Mouse (Mus musculus): ENCODE results near the gene Msi2.

Msi2 gene

DNA sequence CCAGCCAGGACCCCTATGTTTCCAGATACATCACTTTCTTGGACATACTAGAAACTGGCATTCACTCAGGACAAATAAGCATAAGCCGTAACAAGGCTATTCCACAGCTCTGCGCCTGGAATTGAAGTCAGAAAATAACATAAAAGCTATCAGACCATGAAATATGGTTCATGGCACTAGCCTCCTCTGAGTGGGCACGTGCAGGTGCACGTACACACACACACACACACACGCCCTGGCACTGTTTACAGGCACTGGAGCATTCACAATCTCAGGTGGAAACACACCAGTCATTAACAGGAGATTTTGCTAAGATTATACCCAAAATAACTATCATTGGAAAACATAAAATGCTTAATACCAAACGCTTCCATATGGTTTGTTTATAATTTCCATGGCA lies 81.4 kb downstream of the Msi2 start:
- in situ Hi-C loops (cut with MseI, MboI): no loop called here

GRCm38 (mm10) chr11:88636319-88636718 lies 82.0 kb downstream of the Msi2 start:
- in situ Hi-C loops (cut with MseI, MboI): no loop called here

- in situ Hi-C loops (cut with MseI, MboI): no loop called here
These were observed 83.7 kb downstream of the Msi2 start for GRCm38 (mm10) chr11:88634627-88635026.

GRCm38 (mm10) chr11:88631932-88632230 lies 86.4 kb downstream of the Msi2 start:
- in situ Hi-C loops (cut with MseI, MboI): no loop called here

DNA sequence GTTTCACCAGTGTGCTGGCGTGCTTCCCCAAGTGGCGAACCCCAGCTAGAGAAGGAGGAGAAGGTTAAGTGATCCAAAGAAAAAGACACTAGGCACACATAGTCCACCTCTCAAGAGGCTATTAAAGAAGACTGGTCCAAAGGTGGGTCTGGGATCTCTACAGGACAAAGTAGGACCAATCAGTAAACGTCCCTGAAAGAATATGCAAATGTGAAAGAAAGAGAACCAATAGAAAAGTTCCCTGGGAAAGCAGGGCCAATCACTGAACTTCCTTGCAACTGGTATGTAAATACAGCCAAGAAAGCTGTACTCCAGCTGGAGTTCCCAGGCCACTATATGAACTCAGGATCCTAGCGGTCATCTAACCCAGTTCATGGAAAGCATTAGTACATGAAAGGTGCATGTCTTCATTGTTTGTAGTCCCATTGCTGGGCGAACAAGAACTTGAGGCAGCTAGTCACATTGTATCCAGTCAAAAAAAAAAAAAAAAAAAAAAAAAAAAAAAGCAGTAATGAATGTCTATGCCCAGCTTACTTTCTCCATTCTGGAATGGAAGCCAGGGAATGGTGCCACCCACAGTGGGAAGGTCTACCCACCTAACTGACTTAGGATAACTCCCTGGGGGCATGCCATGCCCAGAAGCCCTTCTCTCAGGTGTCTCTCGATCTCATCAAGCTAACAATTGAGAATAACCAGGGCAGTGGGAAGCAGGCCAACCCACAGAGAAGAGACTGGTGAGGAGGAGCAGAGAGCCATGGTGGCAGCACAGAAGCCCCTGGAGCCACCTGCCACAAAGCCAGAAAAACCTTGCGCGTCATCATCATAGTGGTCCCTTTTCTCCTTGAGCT lies 87.0 kb downstream of the Msi2 start:
- in situ Hi-C loops (cut with MseI, MboI): no loop called here

- in situ Hi-C loops (cut with MseI, MboI): no loop called here
These were observed 88.7 kb downstream of the Msi2 start for GRCm38 (mm10) chr11:88629619-88630018.

DNA sequence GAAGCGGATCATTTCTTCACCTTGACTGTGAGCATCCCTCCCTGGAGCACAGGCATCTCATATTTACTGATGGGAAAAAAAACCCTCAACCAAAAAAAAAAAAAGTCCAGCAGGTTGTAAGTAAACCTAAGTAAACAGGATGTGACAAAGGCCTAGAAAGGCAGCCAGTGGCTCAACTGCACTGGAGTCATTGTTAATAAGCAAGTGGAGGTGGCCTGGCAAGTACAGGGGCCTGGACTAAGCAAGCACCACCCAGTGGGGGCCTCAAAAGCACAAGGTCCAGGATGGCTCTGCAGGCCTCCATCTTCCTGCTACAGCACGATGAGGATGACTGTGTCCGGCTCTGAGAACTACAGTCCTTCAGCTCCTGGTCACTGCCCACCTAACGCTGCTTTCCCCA lies 89.1 kb downstream of the Msi2 start:
- in situ Hi-C loops (cut with MseI, MboI): no loop called here

DNA sequence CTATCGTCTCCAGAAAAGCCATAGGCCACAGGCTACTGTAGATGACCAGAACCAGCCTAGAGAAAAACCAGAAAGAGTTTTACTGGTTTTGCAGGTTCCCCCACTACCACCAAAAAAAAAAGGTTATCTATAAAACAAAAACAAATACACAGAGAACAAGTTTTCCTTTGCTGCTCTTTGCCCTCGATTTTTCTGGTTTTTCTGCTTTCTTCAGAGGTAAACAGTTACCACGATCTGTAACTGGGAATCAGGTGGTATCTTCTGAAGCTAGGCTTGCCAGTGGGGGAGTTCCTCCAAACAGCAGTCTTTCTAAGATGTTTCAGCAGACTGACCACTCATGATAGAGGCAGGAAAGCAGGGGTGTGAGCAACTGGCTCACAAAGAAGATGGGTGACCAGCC lies 89.6 kb downstream of the Msi2 start:
- in situ Hi-C loops (cut with MseI, MboI): no loop called here

DNA sequence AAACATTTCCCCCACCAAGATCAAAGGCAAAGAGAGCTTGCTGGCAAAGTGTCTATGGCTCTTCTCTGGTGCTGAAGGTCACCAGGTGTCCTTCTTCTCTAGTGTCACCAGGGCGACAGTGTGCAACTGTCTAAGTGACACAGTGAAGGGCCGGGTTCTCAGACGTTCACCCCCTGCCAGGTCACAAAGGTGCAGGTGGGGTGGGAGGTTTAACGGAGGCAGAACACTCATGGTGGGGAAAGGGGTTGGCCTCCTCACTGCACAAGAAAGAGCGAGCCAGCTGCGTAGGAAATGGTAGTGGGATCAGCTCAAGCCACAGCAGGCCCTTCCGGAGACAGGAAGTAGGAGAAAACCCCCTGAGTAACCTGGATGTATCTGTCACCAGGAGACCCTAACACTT lies 91.0 kb downstream of the Msi2 start:
- in situ Hi-C loops (cut with MseI, MboI): no loop called here

- in situ Hi-C loops (cut with MseI, MboI): no loop called here
These were observed 91.7 kb downstream of the Msi2 start for GRCm38 (mm10) chr11:88626576-88626975.

- in situ Hi-C loops (cut with MseI, MboI): no loop called here
These were observed 92.3 kb downstream of the Msi2 start for GRCm38 (mm10) chr11:88626061-88626460.

- in situ Hi-C loops (cut with MseI, MboI): no loop called here
These were observed 93.2 kb downstream of the Msi2 start for GRCm38 (mm10) chr11:88625063-88625462.

- in situ Hi-C loops (cut with MseI, MboI): no loop called here
These were observed 93.7 kb downstream of the Msi2 start for GRCm38 (mm10) chr11:88624627-88625026.

- in situ Hi-C loops (cut with MseI, MboI): no loop called here
These were observed 94.6 kb downstream of the Msi2 start for GRCm38 (mm10) chr11:88623671-88624070.

- in situ Hi-C loops (cut with MseI, MboI): no loop called here
These were observed 95.8 kb downstream of the Msi2 start for GRCm38 (mm10) chr11:88622496-88622895.

- in situ Hi-C loops (cut with MseI, MboI): no loop called here
These were observed 96.5 kb downstream of the Msi2 start for GRCm38 (mm10) chr11:88621789-88622188.

- in situ Hi-C loops (cut with MseI, MboI): no loop called here
These were observed 97.9 kb downstream of the Msi2 start for GRCm38 (mm10) chr11:88620158-88620973.

DNA sequence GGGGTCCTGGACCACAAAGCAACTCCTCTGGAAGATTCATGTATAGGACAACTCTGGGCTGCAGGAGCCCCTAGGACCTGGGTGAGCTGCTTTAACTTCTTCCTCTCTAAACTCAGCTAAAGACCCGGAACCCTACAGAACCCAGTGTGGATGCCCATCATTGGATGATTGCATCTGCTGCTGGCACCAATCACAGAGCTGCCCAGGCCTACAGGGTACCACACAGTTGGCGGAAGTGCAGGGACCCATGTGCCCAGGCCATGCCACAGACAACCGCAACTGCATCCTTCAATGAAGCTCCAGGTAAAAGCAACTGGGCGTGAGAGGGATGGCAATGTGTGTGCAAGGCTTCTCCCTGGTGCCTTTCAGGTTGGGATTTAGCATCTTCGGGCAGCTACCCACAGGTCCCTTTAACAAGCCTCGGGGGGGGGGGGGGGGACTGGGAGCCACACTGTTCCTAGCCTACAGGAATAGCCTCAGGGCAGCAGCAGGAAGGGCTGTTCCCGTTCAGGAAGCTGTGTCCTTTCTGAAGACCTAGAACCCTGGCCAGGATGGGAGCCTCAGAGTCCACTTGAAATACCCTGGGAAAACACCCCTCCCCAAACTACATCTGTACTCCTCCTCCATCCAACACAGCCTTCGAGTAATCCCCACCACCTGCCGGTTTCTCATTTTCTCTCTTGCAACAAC lies 98.7 kb downstream of the Msi2 start:
- in situ Hi-C loops (cut with MseI, MboI): no loop called here

DNA sequence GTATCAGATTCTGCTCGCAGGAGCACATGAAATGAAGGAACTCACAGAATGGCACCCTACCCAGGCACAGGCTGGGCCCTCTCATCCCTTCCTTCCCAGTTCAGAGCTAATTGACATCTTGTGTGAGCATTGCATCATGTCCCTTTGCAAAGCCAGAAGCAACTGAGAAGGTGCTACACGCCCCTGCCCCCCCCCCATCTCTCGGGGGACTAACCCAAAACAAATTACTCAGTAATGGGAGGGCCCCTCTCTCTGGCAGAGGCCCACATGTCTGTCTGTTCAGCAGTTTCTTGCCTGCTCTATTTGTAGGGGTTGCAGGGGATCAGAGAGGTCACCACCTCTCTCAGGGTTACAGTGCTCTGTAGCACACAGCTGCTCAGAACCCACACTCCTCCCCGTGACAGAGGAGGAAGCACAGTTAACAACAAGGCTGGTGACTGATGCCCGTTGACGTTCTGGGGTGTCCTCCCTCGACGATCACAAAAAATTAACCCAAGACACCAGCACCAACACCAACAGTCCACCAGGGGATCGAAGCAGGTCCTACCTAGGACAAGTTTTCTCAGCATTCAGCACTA lies 99.5 kb downstream of the Msi2 start:
- in situ Hi-C loops (cut with MseI, MboI): no loop called here

- in situ Hi-C loops (cut with MseI, MboI): no loop called here
These were observed 100.3 kb downstream of the Msi2 start for GRCm38 (mm10) chr11:88618005-88618501.

DNA sequence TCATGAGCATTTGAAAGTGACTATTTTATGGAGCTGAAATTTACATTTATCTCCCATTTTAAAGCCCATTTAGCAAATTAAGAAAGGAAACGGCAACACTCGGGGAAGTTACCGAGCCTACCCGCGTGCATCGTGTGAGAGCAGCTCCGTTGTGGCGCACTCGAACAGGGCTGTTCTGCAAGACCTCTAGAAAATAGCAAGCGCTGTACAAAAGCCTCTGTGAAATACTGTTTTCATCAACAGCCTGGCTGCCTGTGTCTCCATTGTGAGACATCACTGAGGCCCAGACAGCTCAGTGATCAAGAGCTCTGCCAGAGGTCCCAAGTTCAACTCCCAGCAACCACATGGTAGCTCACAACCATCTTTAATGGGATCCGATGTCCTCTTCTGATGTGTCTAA lies 100.9 kb downstream of the Msi2 start:
- in situ Hi-C loops (cut with MseI, MboI): no loop called here

Measured in mouse trophoblast stem cell (cell line).